Mouse (Mus musculus) B cell, adult 62 days (primary cell): ENCODE measurements around the gene Txlna. TPM values are rescaled to one million over a fixed set of nuclear protein-coding genes. Genes with fewer than 3 reads are reported as not detected.

Experiments used
- total RNA-seq: library from RNA; stranded (reverse); gene quantifications from 4 replicates; pipeline ENCODE4 v1.2.4, GENCODE M21; 2023

Gene Txlna
- 80.5 to 92.9 TPM (median 85.9 TPM) in 4 replicates for total RNA-seq

DNA sequence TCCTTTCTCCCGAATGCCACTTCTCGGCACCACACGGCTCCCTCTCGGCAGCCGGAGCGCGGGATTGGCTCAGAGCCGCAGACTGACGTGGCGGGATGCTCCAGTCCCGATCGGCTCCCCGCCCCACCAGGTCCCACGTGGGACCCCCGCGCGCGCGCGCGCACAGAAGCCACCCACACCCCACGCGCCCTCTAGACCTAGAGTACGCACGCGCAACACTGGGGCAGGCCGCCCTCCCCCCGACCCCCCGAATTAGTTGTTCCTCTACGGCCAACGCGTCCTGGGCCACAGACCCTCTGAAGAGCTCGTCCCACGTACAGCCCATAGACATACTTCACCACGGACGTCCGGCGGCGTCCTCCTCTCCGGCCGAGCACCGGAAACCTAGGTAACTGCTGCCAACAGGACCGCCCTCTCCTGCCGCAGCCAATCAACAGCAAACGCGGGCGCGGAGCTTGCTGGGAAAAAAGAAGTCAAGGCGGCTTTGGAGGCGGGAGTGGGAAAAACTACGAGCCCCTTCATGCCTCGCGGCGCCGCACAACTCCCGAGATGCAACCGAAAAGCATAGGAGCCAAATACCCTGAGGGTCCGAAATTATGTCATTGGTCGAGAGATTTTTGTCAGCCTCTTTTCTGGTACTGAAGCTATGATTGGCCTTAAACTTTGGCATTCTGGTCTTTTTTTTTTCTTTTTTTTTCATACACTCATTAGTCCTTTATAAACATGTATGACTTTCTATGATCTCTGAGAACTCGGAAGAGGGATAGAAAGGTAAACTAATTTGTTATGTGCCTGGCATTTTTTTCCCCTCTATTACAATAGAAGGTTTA, at the start of gene Txlna:
Gene Txlna (minus strand): TSS at position 428 of the 830 bp plus-strand sequence.

DNA sequence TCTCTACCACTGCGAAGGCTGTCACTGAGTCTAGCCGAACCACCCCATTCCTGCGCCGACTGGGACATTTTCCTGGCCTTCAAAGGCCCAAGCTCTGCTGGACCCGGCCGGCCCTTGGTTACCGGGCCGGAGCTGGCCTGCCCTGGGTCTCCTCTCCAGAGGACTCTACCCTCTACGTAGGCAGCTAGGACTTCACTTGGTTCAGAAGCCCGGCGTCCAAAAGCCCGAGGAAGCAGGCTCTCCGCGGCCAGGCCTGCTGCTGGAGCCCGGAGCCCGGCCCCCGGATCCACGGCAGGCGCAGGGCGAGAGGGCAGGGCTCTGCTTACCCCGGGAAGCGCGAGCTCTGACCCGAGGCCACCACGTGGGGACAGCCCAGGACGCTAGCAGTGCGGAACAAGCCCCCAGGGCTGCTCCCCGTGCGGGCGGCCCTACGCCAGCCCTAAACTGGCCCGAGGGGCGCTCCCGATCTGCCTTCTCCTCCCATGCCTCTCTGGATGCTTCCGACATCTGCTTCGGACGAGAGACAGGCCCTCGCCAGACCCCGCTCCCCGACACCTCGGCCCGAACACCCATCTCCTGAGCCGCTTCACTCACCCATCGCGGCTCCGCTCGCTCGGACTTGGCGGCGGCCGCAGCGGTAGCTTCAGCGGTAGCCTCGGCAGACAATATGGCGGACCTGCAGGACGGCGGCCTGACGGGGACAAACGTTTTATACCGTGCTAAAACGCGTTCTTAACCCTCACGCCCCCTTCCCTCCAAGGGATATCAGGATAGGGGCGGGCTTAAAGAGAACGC, 31.4 kb upstream of the Txlna start, which contains the start of gene Kpna6:
Gene Kpna6 (minus strand): TSS at position 685 of the 795 bp plus-strand sequence.

DNA sequence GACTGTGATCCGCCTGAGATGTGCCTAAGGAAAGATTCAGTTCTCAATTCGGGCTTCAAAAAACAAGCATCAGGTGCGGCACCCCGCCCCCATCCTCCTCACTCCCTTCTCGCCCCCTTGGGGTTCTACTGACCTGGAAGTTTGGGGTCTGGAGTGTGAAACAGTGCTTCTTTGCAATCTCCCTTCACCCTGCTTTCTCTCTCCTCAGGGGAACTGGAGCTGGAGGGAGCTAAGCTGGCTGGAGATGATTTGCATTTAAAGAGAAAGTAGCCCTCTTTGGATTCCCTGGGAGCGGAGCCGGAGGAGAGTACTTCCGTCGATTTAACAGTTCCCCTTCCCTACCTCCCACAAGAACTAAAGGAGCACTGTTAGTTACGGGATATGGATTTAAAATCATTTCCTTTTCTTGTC, 17.2 kb downstream of the Txlna start, which contains the start of gene Ccdc28b:
Gene Ccdc28b (minus strand): TSS at position 267 of the 411 bp plus-strand sequence.

GRCm38 (mm10) chr4:129618786-129619691, 21.8 kb downstream of the Txlna start, which contains the start of gene Iqcc:
Gene Iqcc, minus strand, starts transcription at chr4:129619099.

GRCm38 (mm10) chr4:129614093-129614492, 26.8 kb downstream of the Txlna start, which contains the start of gene Dcdc2b:
Gene Dcdc2b, minus strand, starts transcription at chr4:129614257.

GRCm38 (mm10) chr4:129600233-129601158, 40.4 kb downstream of the Txlna start, which contains the start of the genes Eif3i and Tmem234:
Gene Eif3i, minus strand, starts transcription at chr4:129600648.
Gene Tmem234, plus strand, starts transcription at chr4:129600668.

DNA sequence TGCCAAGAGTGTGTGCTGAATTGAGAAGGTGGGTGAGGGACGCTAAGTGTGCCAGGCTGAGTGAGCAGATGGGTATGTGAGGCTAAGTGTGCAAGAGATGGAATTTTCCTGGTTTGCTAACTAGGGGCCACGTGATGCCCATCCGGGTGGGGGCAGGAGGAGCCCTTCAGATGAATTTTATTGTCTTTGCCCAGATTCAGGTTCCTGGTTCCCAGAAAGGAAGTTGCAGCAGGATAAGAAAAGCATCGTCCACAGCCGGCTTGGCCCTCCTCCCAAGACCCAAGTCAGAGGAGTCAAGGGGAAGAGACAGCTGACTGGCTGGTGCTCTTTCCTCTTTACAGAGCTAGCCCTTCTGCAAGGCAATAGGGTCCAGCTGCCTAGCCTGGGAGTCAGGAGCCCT, 62.4 kb downstream of the Txlna start, which contains the start of gene Fam167b:
Gene Fam167b (minus strand): TSS at position 84 of the 400 bp plus-strand sequence.

Other genes with a start within 250 kb of the Txlna start
- not detected in 4 replicates for gene Zbtb8b, start 200.2 kb downstream of the Txlna start, total RNA-seq
- gene Bsdc1, start 179.5 kb downstream of the Txlna start, total RNA-seq, result 125 to 159 TPM (median 135 TPM) in 4 replicates
- 0.46 to 0.88 TPM in 2 of 4 replicates, not detected in the others for gene Tssk3, start 150.0 kb downstream of the Txlna start, total RNA-seq
- 2.2 to 3.5 TPM in 2 of 4 replicates, not detected in the others for gene Fam229a, start 149.9 kb downstream of the Txlna start, total RNA-seq
- 87.6 to 108 TPM (median 95.2 TPM) in 4 replicates for gene Marcksl1, start 127.5 kb downstream of the Txlna start, total RNA-seq
- gene Hdac1, start 98.4 kb downstream of the Txlna start, total RNA-seq, result 167 to 184 TPM (median 171 TPM) in 4 replicates
- gene Lck, start 67.4 kb downstream of the Txlna start, total RNA-seq, result 18.6 to 29.8 TPM (median 24.1 TPM) in 4 replicates
- not detected in 4 replicates for gene Fam167b, start 62.5 kb downstream of the Txlna start, total RNA-seq
- 145 to 162 TPM (median 151 TPM) in 4 replicates for gene Eif3i, start 40.4 kb downstream of the Txlna start, total RNA-seq
- 107 to 127 TPM (median 116 TPM) in 4 replicates for gene Tmem234, start 40.4 kb downstream of the Txlna start, total RNA-seq
- gene Dcdc2b, start 26.8 kb downstream of the Txlna start, total RNA-seq, result 0.88 to 2.6 TPM (median 1.4 TPM) in 4 replicates
- 10.8 to 16.9 TPM (median 13.6 TPM) in 4 replicates for gene Iqcc, start 22.0 kb downstream of the Txlna start, total RNA-seq
- gene Ccdc28b, start 17.1 kb downstream of the Txlna start, total RNA-seq, result 14.8 to 21.3 TPM (median 20.1 TPM) in 4 replicates
- gene Kpna6, start 31.7 kb upstream of the Txlna start, total RNA-seq, result 36.4 to 49.2 TPM (median 40.5 TPM) in 4 replicates
- 17.0 to 20.4 TPM (median 18.8 TPM) in 4 replicates for gene Tmem39b, start 55.8 kb upstream of the Txlna start, total RNA-seq
- gene Khdrbs1, start 101.2 kb upstream of the Txlna start, total RNA-seq, result 131 to 145 TPM (median 136 TPM) in 4 replicates
- gene Ptp4a2, start 170.2 kb upstream of the Txlna start, total RNA-seq, result 402 to 422 TPM (median 407 TPM) in 4 replicates